Mouse (Mus musculus): ENCODE results near the gene Klhl41. TPM values are rescaled to one million over a fixed set of nuclear protein-coding genes. Genes with fewer than 3 reads are reported as not detected.
"Not testable (repeated sequence)": the region's sequence is repeated elsewhere in the genome, so short reads cannot be mapped to it uniquely, and the experiment has no call there.

Klhl41 gene
- polyA plus RNA-seq (2015; fragmentation: Nextera tagmentation; extraction: Ambion mirVana), result 0.23 and 0.37 TPM in 2 replicates

DNA sequence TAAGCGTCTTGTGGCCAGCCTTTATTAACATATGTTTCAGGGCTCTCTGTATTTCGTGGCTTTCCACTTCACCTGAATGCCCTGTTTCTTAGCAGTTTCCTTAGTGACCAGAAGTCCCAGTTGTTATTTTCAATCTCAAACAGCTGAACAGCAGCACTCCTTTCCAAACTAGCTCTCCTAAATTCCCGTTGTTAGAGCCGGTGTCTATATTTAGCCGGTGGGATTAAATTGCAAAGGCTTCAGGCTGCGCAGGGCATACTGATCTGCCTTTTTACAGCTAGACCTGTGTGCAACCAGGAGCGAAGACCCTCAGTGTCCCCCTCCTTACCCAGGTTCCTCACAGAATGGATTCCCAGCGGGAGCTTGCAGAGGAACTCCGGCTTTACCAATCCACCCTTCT, at the start of gene Klhl41:
Gene Klhl41, plus strand, starts transcription at position 268 of the 400 bp plus-strand sequence.
- Histone ChIP-seq H3K9ac (no peak within 1 kb of the TSS), H3K27ac (no peak within 1 kb of the TSS), H3K4me2 (no peak within 1 kb of the TSS), H3K36me3 (replicated peaks) (no peaks in the 10 kb centered on the region), H3K4me3 (no peak within 1 kb of the TSS), H3K4me1 (no peaks in the 10 kb centered on the region), H3K27me3 (replicated peaks) (no peaks in the 10 kb centered on the region), H3K9me3 (no peaks in the 10 kb centered on the region)
- 83% methylated on average over 9 of the region's 9 CpGs for WGBS
- no peak for ATAC-seq (replicated peaks)

GRCm38 (mm10) chr2:69629215-69629614, 40.7 kb upstream of the Klhl41 start:
- ATAC-seq (replicated peaks), result no peak
- peaks cover 5% of the 10 kb centered on the region; the same call in 1 of the 2 replicates for H3K27me3 ChIP-seq (replicated peaks)
- no peak overlapping the region for H3K27ac ChIP-seq
- no peaks in the 10 kb centered on the region for H3K36me3 ChIP-seq (replicated peaks)
- H3K4me2 ChIP-seq, result no peak overlapping the region
- WGBS, result 77% methylated on average over 17 of the region's 17 CpGs
- no peak overlapping the region for H3K9ac ChIP-seq
- no peak overlapping the region for H3K4me3 ChIP-seq
- no peaks in the 10 kb centered on the region for H3K9me3 ChIP-seq
- no peaks in the 10 kb centered on the region for H3K4me1 ChIP-seq

- no peak overlapping the region for H3K4me2 ChIP-seq
- no peaks in the 10 kb centered on the region for H3K4me1 ChIP-seq
- no peak overlapping the region for H3K4me3 ChIP-seq
- no peaks in the 10 kb centered on the region for H3K9me3 ChIP-seq
- peaks cover 5% of the 10 kb centered on the region; the same call in 1 of the 2 replicates for H3K27me3 ChIP-seq (replicated peaks)
- H3K9ac ChIP-seq, result no peak overlapping the region
- H3K27ac ChIP-seq, result no peak overlapping the region
- H3K36me3 ChIP-seq (replicated peaks), result no peaks in the 10 kb centered on the region
- ATAC-seq (replicated peaks), result no peak
- 94% methylated on average over 6 of the region's 6 CpGs for WGBS
Measured at GRCm38 (mm10) chr2:69629914-69630313, 40.0 kb upstream of the Klhl41 start.

GRCm38 (mm10) chr2:69630792-69631191, 39.1 kb upstream of the Klhl41 start:
- Histone ChIP-seq H3K9me3 (no peaks in the 10 kb centered on the region), H3K4me3 (no peak overlapping the region), H3K27ac (no peak overlapping the region), H3K27me3 (replicated peaks) (peaks cover 5% of the 10 kb centered on the region; the same call in 1 of the 2 replicates), H3K9ac (no peak overlapping the region), H3K4me1 (no peaks in the 10 kb centered on the region), H3K4me2 (no peak overlapping the region), H3K36me3 (replicated peaks) (no peaks in the 10 kb centered on the region)
- ATAC-seq (replicated peaks), result no peak
- WGBS, result 97% methylated on average over 5 of the region's 5 CpGs

GRCm38 (mm10) chr2:69631449-69631848, 38.5 kb upstream of the Klhl41 start:
- H3K27ac ChIP-seq, result no peak overlapping the region
- no peak overlapping the region for H3K9ac ChIP-seq
- no peak overlapping the region for H3K4me2 ChIP-seq
- H3K4me1 ChIP-seq, result no peaks in the 10 kb centered on the region
- H3K27me3 ChIP-seq (replicated peaks), result peaks cover 5% of the 10 kb centered on the region; the same call in 1 of the 2 replicates
- 91% methylated on average over 2 of the region's 2 CpGs for WGBS
- ATAC-seq (replicated peaks), result no peak
- H3K9me3 ChIP-seq, result no peaks in the 10 kb centered on the region
- H3K36me3 ChIP-seq (replicated peaks), result no peaks in the 10 kb centered on the region
- H3K4me3 ChIP-seq, result no peak overlapping the region

- H3K9me3 ChIP-seq, result no peaks in the 10 kb centered on the region
- H3K27me3 ChIP-seq (replicated peaks), result peaks cover 5% of the 10 kb centered on the region; the same call in 1 of the 2 replicates
- no peaks in the 10 kb centered on the region for H3K36me3 ChIP-seq (replicated peaks)
- peak; percentile 62; the same call in 1 of the 2 replicates for ATAC-seq (replicated peaks)
- H3K9ac ChIP-seq, result no peak overlapping the region
- 8% methylated on average over 11 of the region's 11 CpGs for WGBS
- H3K4me3 ChIP-seq, result peak overlapping the region; percentile 26; the same call in 1 of the 2 replicates
- H3K4me2 ChIP-seq, result peak overlapping the region; percentile 43
- H3K4me1 ChIP-seq, result no peaks in the 10 kb centered on the region
- no peak overlapping the region for H3K27ac ChIP-seq
Measured at GRCm38 (mm10) chr2:69635064-69635701, 34.7 kb upstream of the Klhl41 start.

DNA sequence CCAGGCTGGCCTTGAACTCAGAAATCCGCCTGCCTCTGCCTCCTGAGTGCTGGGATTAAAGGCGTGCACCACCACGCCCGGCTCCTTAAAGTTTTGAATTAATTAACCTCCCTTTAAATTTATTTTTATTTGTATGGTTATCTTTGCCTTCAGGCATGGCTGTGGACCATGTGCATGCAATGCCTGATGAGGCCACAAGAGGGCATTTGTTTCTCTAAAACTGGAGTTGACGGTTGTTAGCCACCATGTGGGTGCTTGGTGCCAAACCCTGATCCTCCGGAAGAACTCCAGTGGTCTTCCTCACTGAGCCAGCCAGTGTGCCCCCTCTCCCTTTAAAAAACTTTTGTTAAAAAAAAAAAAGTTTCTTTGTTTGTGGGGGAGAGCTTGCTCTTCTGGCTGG, 34.1 kb upstream of the Klhl41 start:
- no peak overlapping the region for H3K27ac ChIP-seq
- no peaks in the 10 kb centered on the region for H3K9me3 ChIP-seq
- no peak overlapping the region for H3K4me2 ChIP-seq
- no peaks in the 10 kb centered on the region for H3K36me3 ChIP-seq (replicated peaks)
- H3K4me1 ChIP-seq, result no peaks in the 10 kb centered on the region
- 67% methylated on average over 6 of the region's 6 CpGs for WGBS
- no peak overlapping the region for H3K9ac ChIP-seq
- no peak overlapping the region for H3K4me3 ChIP-seq
- H3K27me3 ChIP-seq (replicated peaks), result peaks cover 5% of the 10 kb centered on the region; the same call in 1 of the 2 replicates
- no peak for ATAC-seq (replicated peaks)

- not testable (repeated sequence) for H3K9me3 ChIP-seq; H3K4me2 ChIP-seq; H3K36me3 ChIP-seq (replicated peaks); H3K27me3 ChIP-seq (replicated peaks); H3K9ac ChIP-seq; H3K27ac ChIP-seq; H3K4me1 ChIP-seq; ATAC-seq (replicated peaks); H3K4me3 ChIP-seq
- 77% methylated on average over 7 of the region's 7 CpGs for WGBS
Measured at GRCm38 (mm10) chr2:69637989-69638388, 31.9 kb upstream of the Klhl41 start.

GRCm38 (mm10) chr2:69640100-69640499, 29.8 kb upstream of the Klhl41 start:
- WGBS, result 38% methylated on average over 10 of the region's 10 CpGs
- H3K4me1 ChIP-seq, result no peaks in the 10 kb centered on the region
- H3K9ac ChIP-seq, result no peak overlapping the region

GRCm38 (mm10) chr2:69644968-69645617, 24.8 kb upstream of the Klhl41 start:
- Histone ChIP-seq H3K4me1 (peaks cover 9% of the 10 kb centered on the region), H3K9me3 (no peaks in the 10 kb centered on the region), H3K27me3 (replicated peaks) (no peaks in the 10 kb centered on the region), H3K36me3 (replicated peaks) (no peaks in the 10 kb centered on the region), H3K4me3 (no peak overlapping the region), H3K9ac (no peak overlapping the region), H3K4me2 (no peak overlapping the region), H3K27ac (no peak overlapping the region)
- ATAC-seq (replicated peaks), result no peak
- 91% methylated on average over 11 of the region's 11 CpGs for WGBS

More at GRCm38 (mm10) chr2:69640100-69640499, 29.8 kb upstream of the Klhl41 start:
- H3K27me3 ChIP-seq (replicated peaks), result no peaks in the 10 kb centered on the region
- no peaks in the 10 kb centered on the region for H3K9me3 ChIP-seq
- H3K36me3 ChIP-seq (replicated peaks), result no peaks in the 10 kb centered on the region
- H3K4me2 ChIP-seq, result no peak overlapping the region
- H3K4me3 ChIP-seq, result no peak overlapping the region
- ATAC-seq (replicated peaks), result 0 out of 2 replicates have a peak, but pooled peaks have one; percentile 52
- no peak overlapping the region for H3K27ac ChIP-seq

DNA sequence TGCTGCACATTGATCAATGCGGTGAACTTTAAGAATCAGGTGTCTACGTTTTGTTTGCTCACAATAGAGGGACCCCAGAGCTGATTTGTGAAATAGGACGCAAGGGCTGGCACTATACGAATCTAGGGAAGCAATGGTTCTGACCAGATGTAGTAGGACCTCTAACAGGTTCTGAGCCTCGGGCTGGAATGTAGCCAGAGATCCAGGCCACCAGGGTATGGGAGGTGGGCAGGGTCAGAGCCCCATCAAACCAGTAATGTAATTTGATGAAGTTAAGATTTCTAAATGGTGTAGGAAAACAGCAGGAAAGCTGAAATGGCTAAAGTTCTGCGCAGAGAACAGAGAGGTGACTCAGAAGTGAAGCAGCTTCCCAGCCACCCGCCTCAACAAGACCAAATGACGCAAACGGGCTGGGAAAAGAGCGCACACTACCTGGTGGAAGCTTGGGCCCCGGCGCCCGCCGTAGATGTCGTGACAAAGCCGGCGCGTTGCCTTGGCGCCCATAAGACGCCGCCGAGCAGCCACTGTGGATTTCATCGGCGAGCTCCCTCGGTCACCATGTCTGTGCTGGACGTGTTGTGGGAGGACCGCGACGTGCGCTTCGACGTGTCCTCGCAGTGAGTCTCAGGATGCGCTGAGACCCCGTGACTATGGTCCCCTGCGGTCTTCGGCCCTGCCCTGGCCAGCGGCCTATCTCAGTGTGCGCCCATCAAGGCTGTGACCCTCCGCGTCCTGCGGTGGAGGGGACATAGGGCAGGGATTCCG, 23.0 kb upstream of the Klhl41 start, which contains the start of gene Bbs5:
Gene Bbs5, plus strand, starts transcription at position 446 of the 765 bp plus-strand sequence.
- no peaks in the 10 kb centered on the region for H3K36me3 ChIP-seq (replicated peaks)
- peak within 1 kb of the TSS; percentile 79 for H3K4me3 ChIP-seq
- H3K9ac ChIP-seq, result peak within 1 kb of the TSS; percentile 71
- no peaks in the 10 kb centered on the region for H3K27me3 ChIP-seq (replicated peaks)
- peak within 1 kb of the TSS; percentile 46; the same call in 1 of the 2 replicates for H3K27ac ChIP-seq
- ATAC-seq (replicated peaks), result peak; percentile 96
- H3K9me3 ChIP-seq, result no peaks in the 10 kb centered on the region
- H3K4me1 ChIP-seq, result peaks cover 9% of the 10 kb centered on the region
- H3K4me2 ChIP-seq, result peak within 1 kb of the TSS; percentile 51
- WGBS, result 3% methylated on average over 43 of the region's 43 CpGs

DNA sequence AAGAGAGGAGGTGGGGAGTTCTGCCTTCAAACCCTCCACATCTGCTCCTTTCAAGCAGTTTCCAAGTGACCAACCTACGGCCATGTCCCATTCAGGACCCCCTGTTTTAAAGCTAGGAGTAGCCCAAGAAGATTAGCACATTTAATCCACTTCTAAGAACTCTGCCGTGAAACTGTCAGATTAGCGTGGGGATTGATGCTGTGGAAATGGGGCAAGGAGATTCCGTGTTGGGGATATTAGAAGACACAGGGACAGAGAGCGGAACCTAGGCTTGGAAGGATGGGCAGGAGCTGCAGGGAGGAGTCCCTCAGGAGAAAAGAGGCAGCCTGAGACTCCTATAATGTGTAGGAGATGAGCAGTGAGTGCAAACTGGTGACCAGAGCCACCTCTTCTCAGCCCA, 20.2 kb upstream of the Klhl41 start:
- no peak overlapping the region for H3K4me2 ChIP-seq
- no peak overlapping the region for H3K27ac ChIP-seq
- no peak for ATAC-seq (replicated peaks)
- 54% methylated on average over 5 of the region's 5 CpGs for WGBS
- H3K9ac ChIP-seq, result no peak overlapping the region
- peaks cover 9% of the 10 kb centered on the region for H3K4me1 ChIP-seq
- H3K9me3 ChIP-seq, result no peaks in the 10 kb centered on the region
- no peak overlapping the region for H3K4me3 ChIP-seq
- H3K36me3 ChIP-seq (replicated peaks), result no peaks in the 10 kb centered on the region; the same call in 1 of the 2 replicates
- H3K27me3 ChIP-seq (replicated peaks), result no peaks in the 10 kb centered on the region
